Mouse (Mus musculus) adrenal gland, adult 18-20 months (tissue): ENCODE data around the gene Itga9. TPM values are rescaled to one million over a fixed set of nuclear protein-coding genes. Genes with fewer than 3 reads are reported as not detected.

Experiments used
- DNase-seq, 2 experiments: peaks; one replicate each; pipeline ENCODE4 v3.0.0; 2021 to 2022; ENCODE audit warnings: low spot score in 2 of 2
- total RNA-seq, 2 experiments: library from RNA; stranded (reverse); gene quantifications; 1 replicate in 1 of 2; 2 replicates in 1 of 2; pipeline ENCODE4 v1.2.3; 2021

Gene Itga9
- total RNA-seq, 2 experiments from 2014 or later = 24.9 to 57.9 TPM

GRCm38 (mm10) chr9:118812221-118812620 lies 205.7 kb downstream of the Itga9 start:
- DNase-seq = no peak

- no peak for DNase-seq
Observed at GRCm38 (mm10) chr9:118813492-118813891, 207.0 kb downstream of the Itga9 start.

DNA sequence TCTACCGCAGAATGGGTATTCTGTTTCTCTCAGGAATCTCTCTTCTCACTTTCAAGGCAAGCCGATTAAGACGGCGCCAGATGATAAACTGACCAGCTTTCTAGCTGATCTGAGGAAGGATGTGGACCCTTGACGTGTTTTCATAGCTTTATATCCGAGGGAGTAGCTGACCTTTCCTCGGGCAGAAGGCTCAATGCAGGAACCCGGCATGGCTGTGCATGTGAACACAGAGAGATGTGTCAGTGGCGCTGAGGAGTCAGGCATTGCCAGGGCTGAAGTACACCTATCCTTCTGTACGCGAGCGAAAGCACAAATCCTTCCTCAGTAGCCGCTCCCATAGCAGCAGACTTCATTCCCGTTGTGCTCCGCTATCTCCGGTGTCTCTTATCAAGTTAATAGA lies 207.6 kb downstream of the Itga9 start:
- no peak for DNase-seq

DNA sequence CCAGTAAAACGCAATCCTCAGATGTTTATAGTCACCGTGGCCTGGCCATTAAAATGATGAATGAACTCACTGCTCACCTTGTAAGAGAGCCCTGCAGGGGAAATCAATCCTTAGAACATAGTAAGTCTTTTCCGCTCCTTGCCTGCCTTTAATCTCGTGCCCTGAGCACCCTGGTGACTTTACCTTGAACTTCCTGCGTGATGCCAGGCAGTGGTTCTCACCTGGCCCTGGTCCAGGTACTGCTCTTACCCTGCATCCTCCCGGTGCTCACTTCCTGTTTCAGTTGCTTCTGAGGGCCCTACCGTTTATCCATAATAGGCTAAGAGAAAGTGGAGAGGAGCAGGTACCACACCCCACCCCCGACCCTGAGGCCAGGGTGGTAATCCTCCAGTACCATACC lies 208.0 kb downstream of the Itga9 start:
- no peak for DNase-seq

DNA sequence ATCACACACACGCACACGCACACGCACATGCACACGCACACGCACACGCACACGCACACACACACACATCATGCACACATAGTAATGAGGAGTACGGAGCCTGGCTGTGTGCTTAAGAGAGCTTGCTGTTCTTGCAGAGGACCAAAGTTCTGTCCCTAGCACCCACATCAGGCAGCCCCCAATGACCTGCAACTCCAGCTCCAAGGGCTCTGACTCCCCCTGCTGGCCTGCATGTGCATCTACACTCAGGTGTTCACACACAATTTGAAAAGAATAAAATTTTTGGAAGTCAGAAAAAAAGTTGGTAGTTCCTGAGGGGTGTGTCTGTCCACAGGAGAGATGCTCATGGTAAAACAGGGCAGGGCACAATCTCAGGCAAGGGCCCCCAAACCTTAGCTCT lies 209.1 kb downstream of the Itga9 start:
- no peak for DNase-seq

DNA sequence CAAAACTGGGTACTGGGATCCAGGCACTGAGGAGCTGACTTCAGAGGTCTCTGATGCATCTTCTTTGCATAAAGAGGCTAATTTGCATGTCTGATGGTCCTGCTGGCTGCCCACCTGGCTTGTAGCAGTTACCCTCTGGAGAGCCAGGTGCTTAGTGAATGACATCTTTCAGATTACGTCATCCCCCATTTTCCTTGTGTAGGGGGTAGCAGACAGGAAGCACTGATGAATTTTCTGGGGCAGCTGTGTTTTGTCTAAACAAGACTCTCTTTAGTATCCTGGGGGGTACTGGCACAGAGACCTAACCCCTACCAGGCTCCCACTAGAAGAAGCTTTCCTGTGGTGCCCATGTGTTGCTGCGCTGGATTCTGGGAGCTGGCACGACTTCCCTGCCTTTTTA lies 212.0 kb downstream of the Itga9 start:
- DNase-seq = no peak

DNA sequence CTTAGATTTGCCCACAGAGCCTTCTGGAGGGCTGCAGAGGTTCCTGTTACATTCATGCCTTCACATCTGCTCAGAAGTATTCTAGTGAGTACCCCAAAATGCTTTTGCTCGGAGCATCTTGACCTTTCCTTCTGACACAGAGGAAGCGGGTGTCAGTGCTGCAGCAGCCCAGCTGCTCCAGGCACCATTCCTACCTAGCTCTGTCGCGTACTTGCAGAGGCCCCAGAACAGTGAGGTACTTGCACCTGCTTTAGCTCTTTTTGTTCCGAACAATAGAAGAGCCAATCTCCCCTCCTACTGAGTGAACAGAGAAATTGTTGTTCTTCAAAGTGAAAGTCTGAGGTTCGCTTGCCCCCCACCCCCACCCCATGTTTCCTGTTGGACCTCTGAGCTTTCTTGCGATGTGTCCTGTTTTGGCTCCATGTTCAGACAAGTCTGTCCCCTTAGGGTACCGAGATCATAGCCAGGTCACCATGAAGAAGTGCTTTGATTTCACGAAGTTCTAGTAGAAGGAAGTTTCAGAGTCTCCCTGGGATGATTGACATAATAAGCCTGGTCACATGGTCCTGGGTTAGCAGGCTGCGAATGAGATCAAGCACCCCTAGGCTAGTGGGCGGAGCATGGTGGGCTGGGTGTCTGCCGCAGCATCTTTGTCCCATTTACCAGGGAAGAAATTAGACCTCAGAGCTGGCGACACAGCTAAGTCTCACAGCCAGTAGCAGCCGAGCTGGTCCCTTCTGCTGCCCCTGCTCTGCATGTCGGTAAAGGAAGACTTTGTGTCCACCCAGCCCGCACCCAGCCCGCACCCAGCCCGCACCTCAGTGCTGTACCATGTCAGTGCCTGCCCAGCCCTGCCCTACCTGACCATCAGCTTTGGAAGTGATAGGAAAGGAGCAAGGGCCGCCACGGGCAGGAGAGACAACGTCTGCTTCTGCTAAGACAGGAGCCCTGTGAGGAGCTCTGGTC lies 215.0 kb downstream of the Itga9 start:
- no peak for DNase-seq

DNA sequence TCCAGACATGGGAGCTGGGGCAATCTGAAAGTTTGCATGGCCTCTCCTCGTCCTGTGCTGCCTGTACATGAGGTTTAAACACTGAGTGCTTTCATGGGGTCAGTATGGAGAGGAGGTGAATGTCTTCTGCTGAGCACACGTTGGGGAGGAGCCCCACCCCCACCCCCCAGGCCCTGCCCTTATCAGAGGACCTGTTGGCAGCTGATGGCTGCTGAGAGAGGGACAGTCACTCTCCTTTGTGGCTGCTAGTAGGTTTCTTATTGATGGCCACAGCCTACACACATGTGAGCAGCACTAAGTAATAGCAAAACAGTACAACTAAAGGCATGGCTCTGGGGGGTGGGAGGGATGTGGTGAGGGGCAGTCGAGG lies 215.7 kb downstream of the Itga9 start:
- DNase-seq = no peak

GRCm38 (mm10) chr9:118822581-118822980 lies 216.1 kb downstream of the Itga9 start:
- DNase-seq = no peak

DNA sequence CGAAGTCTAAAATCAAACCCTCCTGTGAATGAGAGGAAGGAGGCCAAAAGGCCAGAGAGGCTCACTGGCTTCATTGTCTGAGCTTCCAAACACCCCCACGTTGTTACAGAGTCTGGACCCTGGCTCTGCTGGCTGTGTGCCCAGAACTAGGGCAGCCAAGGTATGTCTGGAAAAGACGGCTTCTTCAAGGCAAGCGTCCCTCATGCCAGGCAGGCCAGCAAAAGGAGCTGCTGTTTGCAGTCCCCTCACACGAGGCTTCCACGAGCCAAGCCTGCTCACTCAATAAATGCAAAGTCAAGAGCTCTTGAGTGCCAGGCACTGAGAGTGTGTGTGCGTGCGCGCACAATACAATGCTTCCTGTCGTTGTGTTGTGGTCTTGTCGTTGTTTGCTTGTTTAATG lies 224.6 kb downstream of the Itga9 start:
- DNase-seq = no peak

DNA sequence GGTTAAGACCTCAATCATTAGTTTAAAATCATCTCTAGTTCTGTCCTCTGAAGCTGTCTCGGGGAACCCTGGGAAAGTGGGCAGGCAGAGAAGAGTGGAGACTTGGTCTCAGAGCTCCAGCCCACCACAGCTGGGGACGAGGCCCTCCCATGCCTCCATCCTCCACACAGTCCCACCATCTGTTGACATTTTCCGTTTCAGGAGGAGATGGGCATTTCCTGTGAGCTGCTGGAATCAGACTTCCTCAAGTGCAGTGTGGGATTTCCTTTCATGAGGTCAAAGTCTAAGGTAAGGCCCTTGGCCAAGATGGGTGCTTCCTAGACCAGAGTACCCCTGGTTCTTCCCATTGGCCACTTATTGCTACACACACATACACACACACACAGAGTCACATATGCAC lies 226.0 kb downstream of the Itga9 start:
- DNase-seq = no peak

- DNase-seq = no peak
Observed at GRCm38 (mm10) chr9:118833413-118833812, 226.9 kb downstream of the Itga9 start.

GRCm38 (mm10) chr9:118838910-118839667 lies 232.6 kb downstream of the Itga9 start:
- no peak for DNase-seq

DNA sequence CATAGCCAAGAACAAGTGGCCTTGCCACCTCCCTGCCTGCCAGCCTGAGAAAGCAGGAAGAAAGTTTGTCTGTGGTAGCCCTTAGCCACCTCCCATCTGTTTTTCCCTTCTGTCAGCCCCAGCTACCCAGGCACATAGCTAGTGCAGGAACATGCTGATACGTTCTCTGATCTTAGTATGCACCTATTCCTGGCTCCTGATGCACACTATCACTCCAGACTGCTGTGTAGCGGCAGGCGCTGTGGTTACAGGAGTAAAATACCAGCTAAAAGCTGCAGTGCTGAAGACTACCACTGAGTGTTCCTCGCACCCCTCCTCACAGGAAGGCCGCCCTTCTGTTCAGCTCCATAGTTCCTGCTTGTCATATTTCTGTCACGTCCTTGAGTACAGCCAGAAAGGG lies 234.8 kb downstream of the Itga9 start:
- no peak for DNase-seq

GRCm38 (mm10) chr9:118841907-118842432 lies 235.5 kb downstream of the Itga9 start:
- no peak for DNase-seq

GRCm38 (mm10) chr9:118843711-118844110 lies 237.2 kb downstream of the Itga9 start:
- no peak for DNase-seq

GRCm38 (mm10) chr9:118845003-118845402 lies 238.5 kb downstream of the Itga9 start:
- DNase-seq = no peak

DNA sequence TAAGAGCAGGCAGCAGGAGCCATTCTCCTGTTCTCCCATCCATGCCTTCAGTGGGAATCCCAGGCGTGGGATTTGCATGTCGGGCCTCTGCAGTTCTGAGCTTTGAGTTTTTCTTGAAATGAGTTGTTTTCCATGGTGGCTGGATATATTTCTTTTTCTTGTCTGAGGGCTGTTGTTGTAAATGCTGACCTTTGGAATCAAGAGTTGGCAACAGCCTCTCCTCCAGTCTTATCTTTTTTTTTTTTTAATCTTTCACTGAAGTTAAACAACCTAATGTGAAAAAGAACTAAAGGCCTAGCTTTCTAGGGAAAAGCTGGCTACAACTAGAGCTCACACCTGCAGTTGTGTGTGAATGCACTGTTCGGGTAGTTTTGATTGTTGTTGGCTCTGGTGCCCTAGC lies 240.3 kb downstream of the Itga9 start:
- no peak for DNase-seq

GRCm38 (mm10) chr9:118856665-118857064 lies 250.2 kb downstream of the Itga9 start:
- DNase-seq = no peak

DNA sequence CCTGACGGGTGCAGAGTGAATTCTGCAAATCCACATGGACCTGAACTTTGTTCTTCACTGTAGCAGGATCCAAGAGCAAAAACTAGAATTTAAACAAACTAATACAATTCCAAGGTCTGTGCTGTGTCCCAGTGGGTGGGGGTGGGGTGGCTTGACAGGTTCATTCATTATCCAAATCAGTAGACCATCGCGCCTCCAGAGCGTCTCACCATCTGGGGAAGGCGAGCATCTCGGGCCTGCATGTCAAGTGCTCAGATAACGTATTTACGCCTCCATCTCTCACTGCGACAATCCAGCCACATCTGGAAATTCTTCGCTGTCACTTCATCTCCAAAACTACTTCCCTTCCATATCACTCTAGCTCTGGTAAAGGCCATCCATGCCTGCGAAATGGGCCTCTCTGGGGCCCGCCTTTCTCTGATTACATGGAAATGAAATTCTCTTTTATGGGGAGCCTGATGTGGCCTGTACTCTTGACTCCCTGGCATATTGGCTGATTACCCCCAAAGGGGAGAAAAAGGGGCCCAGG lies 254.2 kb downstream of the Itga9 start:
- no peak for DNase-seq

- no peak for DNase-seq
Observed at GRCm38 (mm10) chr9:118862214-118862613, 255.7 kb downstream of the Itga9 start.

DNA sequence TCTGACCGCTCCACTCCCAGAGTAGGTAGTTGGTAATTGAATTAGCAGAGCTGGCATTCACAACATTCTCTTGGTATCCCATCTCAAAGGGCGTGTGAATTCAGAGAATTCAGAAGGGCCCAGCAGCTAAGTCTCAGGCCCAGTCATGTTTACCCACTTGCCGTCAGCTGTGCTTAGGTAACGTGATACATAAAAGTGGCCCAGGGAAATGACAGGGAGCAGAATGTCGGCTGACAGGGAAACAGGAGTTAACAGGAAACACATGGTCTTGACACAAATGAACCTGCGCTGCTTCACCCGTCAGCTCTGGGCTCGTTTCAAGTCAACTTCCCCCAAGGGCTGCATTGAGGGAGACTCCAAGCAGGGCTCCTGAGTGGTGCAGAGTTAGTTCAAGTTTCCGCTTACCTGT lies 256.4 kb downstream of the Itga9 start:
- no peak for DNase-seq
